Mouse (Mus musculus) c-Kit-positive CD71-positive TER-119-negative erythroid progenitor cells, embryonic 14.5 days (primary cell): ENCODE results near the gene Rreb1.

Experiments
- DNase-seq: peaks from one replicate; pipeline ENCODE4 v3.0.0-alpha.2; 2013; ENCODE audit warnings: low read depth

Rreb1 gene

GRCm38 (mm10) chr13:37943466-37943865 is 165.3 kb downstream of the Rreb1 start:
- DNase-seq, result no peak

- no peak for DNase-seq
Measured at GRCm38 (mm10) chr13:37944306-37944705, 166.1 kb downstream of the Rreb1 start.

- no peak for DNase-seq
Measured at GRCm38 (mm10) chr13:37945392-37945791, 167.2 kb downstream of the Rreb1 start.

DNA sequence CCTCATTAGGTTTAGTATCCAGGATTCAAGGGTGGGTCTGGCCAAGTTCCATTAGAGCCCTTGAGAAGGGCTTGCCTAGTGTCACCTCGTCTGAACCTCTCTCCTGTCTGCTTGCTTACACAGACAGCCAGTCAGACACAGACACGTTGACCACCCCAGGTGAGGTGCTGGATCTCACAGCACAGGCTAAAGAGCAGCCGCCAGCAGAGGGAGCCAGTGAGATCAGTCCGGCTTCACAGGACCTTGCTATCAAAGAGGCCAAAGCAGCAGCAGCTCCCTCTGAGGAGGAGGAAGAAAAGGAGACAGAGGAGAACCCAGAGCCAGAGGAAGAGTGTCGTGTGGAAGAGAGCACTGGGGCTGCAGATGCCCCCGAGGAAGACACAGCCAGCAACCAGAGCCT is 168.5 kb downstream of the Rreb1 start:
- no peak for DNase-seq

GRCm38 (mm10) chr13:37952981-37953380 is 174.8 kb downstream of the Rreb1 start:
- no peak for DNase-seq

DNA sequence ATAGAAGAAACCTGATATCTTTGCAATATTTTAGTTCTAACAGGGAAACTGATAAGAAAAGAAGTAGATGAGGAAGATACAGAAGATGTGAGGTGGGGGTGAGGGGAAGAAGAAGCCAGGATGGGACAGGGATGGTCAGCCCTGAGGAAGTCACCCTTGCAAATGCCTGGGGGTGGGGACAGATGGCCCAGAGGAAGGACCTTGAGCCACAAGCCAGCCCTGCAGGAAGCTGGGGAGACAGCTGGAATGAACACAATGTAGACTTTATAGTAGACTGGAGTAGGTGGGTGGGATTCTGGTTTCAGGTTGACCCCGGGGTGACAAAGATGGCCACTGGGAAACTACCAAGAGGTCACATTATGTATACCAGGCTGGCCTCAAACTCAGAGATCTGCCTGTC is 176.1 kb downstream of the Rreb1 start:
- no peak for DNase-seq

- DNase-seq, result peak; percentile 70
Measured at GRCm38 (mm10) chr13:37958498-37959238, 180.5 kb downstream of the Rreb1 start.

- DNase-seq, result no peak
Measured at GRCm38 (mm10) chr13:37959239-37959907, 181.2 kb downstream of the Rreb1 start.

DNA sequence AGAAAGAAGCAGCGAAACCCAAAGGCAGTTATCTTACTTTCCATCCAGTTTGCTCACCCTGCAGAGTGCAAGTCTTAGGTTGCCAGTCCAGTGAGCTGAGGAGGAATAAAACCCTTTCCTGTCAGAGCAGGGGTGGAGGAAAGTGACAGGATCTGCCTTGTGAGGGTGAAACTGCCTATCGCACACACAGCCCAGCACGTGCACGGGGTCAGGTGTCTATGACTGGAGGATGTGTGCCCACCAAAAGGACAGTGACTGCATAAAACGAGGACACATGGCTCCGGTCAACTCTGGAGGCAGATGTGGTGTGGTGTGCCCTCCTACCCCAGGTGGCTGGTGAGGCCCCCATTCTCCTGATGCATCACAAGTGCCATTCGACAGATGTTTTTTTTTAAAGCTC is 181.7 kb downstream of the Rreb1 start:
- DNase-seq, result no peak

GRCm38 (mm10) chr13:37962541-37962940 is 184.3 kb downstream of the Rreb1 start:
- DNase-seq, result no peak

DNA sequence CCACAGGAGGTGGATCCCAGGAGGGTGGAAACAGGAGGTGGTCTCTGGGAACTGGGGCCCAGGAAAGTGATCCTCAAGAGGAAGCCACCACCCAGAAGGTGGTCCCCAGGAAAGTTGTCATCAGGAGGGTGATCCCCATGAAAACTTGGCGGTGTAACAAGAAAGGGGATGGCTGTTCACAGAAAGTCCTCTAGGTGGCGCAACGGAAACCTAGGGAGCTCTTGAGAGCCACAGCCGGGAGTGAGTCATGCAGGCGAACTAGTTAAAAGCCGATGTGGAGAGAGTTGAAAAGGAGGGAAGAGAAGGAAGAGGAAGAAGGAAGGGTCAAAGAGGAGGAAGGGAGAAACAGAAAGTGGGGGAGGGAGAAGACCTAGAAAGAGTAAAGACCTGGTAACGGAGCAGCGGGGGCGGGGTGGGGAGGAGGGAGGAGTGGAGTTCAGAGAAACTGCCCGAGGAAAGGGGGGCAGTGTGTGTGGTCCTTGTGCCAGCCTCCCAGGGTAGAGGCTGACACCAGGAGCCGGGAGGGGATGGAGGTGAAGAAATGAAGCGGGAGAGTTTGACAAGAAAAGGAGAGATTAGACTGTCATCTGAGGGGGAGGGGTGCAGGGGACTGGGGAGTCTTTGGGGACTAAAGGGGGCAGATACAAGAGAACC is 185.3 kb downstream of the Rreb1 start:
- peak; percentile 88 for DNase-seq

- no peak for DNase-seq
Measured at GRCm38 (mm10) chr13:37964128-37965087, 186.2 kb downstream of the Rreb1 start.

- peak; percentile 90 for DNase-seq
Measured at GRCm38 (mm10) chr13:37965126-37965914, 187.1 kb downstream of the Rreb1 start.

- no peak for DNase-seq
Measured at GRCm38 (mm10) chr13:37966256-37967051, 188.3 kb downstream of the Rreb1 start.

- DNase-seq, result no peak
Measured at GRCm38 (mm10) chr13:37967052-37967437, 188.8 kb downstream of the Rreb1 start.

- DNase-seq, result no peak
Measured at GRCm38 (mm10) chr13:37967565-37967964, 189.4 kb downstream of the Rreb1 start.

DNA sequence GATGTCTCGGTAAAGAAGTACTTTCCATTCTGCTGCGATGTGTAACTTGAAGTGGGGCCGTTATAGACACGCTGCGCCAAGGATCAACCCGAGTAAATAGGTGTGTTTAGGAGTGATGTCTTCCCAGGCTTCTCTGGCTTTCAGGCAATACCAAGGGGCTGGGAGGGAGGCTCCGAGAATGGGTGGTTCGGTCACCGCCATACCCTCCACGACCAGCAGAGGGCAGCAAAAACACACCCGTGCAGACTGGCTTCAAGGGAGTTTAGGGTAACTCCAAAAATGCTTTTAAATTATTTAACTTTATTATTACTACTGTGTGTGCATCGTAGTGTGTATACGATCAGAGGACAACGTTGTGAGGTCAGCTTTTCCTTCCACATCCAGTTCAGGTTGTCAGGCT is 191.1 kb downstream of the Rreb1 start:
- peak; percentile 75 for DNase-seq

DNA sequence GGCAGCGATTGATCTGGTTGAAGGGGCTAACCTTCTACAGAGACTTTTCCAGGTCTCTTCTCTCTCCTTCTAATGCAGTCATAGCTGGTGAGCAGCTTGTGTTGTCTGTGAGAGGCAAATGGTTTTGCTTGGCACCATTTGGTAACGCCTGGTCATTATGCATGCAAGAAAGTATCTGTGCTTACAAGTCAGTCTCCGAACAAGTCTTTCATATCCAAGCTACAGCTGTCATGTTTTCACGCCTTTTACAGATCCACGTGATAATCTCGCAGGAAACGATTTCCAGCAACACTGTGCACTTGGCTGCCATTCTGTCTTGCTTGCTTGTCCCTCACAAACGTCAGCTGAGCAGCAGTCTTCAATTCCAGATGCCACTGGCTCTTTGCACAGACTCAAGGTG is 191.8 kb downstream of the Rreb1 start:
- DNase-seq, result no peak

DNA sequence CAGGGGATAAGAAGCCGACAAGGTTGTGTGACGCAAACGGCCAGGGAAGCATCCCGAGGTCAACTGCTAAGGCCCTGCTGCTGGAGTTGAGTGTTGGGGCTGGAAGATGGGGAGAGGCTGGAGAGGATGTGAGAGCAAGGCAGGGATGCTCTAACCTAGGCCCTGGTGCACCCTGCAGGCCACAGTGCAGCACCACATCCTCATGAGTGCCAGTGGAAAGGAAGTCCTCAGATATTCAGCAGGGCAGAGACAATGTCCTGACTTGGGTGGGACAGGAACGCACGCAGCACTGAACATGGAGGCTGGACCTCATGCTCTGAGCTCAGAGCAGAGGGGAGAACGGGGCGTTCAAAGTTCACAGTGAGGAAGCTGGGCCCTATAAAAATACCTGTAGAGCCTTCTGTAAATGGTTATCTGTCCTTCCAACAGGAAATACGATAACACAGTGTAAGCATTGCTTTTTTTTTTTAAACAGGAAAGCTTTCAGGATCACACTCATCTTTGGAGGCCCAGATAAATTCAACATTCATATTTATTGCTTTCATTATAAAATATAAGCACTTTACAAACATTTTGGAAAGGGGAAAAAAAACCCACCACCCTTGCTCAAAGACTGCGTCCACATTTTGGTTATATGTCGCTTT is 192.8 kb downstream of the Rreb1 start:
- DNase-seq, result no peak

- DNase-seq, result no peak
Measured at GRCm38 (mm10) chr13:37974036-37974435, 195.8 kb downstream of the Rreb1 start.
